Mouse (Mus musculus) stomach, postnatal 0 days (tissue): ENCODE measurements around the gene Pknox2. TPM values are rescaled to one million over a fixed set of nuclear protein-coding genes. Genes with fewer than 3 reads are reported as not detected.
A peak's percentile ranks its signal among the peaks of the same experiment; 100 is the strongest.

Experiments used
- ATAC-seq: fragments of 200-750 bp; cut with Nextera tagmentation; 2 replicates; pipeline ENCODE4 v1.8.0; 2017; ENCODE audit not compliant: low FRiP score, low TSS enrichment
- DNase-seq: peaks from one replicate; pipeline ENCODE4 v3.0.0-alpha.2; 2016; ENCODE audit warnings: low spot score
- H3K27ac ChIP-seq: fragments of 300-500 bp; sonication (generic); replicated peaks from 2 replicates; pipeline ENCODE4 v1.5.1; 2014; ENCODE audit warnings: mild to moderate bottlenecking, control low read depth
- H3K27me3 ChIP-seq: fragments of 300-500 bp; sonication (generic); 2 replicates; pipeline ENCODE4 v1.6.1; 2014; ENCODE audit warnings: low read length; ENCODE audit not compliant: control insufficient read depth, insufficient read depth
- H3K36me3 ChIP-seq: fragments of 300-500 bp; sonication (generic); 2 replicates; pipeline ENCODE4 v1.6.1; 2014; ENCODE audit warnings: low read length, mixed read lengths; ENCODE audit not compliant: control insufficient read depth, insufficient read depth
- H3K4me1 ChIP-seq: fragments of 300-500 bp; sonication (generic); replicated peaks from 2 replicates; pipeline ENCODE4 v1.6.1; 2014; ENCODE audit warnings: antibody characterized with exemption; ENCODE audit not compliant: control insufficient read depth, insufficient read depth
- H3K4me2 ChIP-seq: fragments of 300-500 bp; sonication (generic); replicated peaks from 2 replicates; pipeline ENCODE4 v1.6.1; 2014; ENCODE audit warnings: low read depth, mild to moderate bottlenecking, control low read depth, moderate library complexity
- H3K4me3 ChIP-seq: fragments of 300-500 bp; sonication (generic); 2 replicates; pipeline ENCODE4 v1.5.1; 2014; ENCODE audit warnings: low read depth, low read length, control low read depth
- H3K9ac ChIP-seq: fragments of 300-500 bp; sonication (generic); 2 replicates; pipeline ENCODE4 v1.6.1; 2014; ENCODE audit warnings: mild to moderate bottlenecking, low read length, control low read depth, mixed read lengths
- H3K9me3 ChIP-seq: fragments of 300-500 bp; sonication (generic); 2 replicates; pipeline ENCODE4 v1.6.1; 2016; ENCODE audit warnings: low read length; ENCODE audit not compliant: control insufficient read depth
- CTCF ChIP-seq: IDR thresholded peaks from 2 replicates; pipeline ENCODE4 v1.5.1; 2016; ENCODE audit warnings: antibody characterized with exemption, low read depth, mild to moderate bottlenecking, moderate library complexity
- EP300 ChIP-seq: optimal IDR thresholded peaks from 2 replicates; pipeline ENCODE3; 2016; ENCODE audit warnings: antibody characterized with exemption
- WGBS: fragments of 180-500 bp; shearing (Covaris S2); extraction: QIAGEN DNeasy Blood & Tissue Kit; methylation state at CpG from one replicate; pipeline ENCODE4 v1.1.7; 2014; 5-methylcytosine and 5-hydroxymethylcytosine counted together
- polyA plus RNA-seq: library from polyadenylated mRNA; unstranded; fragments of >200 nt; fragmentation: Nextera tagmentation; extraction: Ambion mirVana; gene quantifications from 2 replicates; pipeline ENCODE4 v1.2.1, GENCODE M21; 2015

The Pknox2 gene
- polyA plus RNA-seq, 1 experiment from 2014 or later, result 2.4 TPM

DNA sequence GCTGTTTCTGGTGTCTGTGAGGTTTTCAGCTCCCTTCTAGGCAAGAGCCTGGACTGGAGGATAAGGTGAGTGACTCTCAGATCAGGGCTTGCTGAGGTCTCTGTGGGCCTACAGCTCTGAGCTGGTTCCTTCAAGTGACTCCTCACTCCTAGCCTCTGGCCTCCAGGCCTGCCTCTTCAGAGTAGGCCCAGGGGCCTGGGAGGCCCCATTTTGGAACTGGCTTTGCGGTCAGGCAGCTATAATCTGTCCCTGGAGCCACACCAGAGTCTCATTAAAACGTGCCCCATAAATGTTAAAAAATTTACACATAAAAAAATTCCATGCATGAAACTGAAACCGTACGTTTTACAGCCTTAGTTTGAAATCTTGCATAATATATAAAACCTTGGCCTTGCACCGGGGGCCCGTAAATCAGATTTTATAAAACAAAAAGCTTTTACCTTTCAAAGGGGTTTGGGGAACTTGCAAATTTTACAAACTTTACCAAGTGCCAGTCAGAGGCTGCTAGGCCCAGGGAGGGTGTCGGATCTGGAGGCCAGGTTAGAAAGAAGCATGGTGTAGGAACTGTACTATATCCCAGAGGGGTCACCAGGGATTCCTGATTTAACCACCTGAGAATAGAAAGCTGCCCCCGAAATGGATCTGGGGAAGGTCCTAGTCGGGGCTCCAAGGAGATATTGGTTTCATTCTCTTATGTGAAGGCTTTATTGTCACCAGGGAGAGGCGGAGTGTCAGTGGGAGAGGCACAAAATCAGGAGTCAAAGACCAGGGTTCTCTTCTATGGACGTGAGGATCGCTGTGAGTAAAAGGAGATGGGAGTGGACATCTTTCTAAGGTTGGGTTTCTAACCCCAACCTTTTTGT is 214.0 kb downstream of the Pknox2 start:
- H3K9me3 ChIP-seq, result no peaks in the 10 kb centered on the region
- 64% methylated on average over 12 of the region's 12 CpGs for WGBS
- H3K27me3 ChIP-seq, result no peaks in the 10 kb centered on the region
- peak; percentile 18; the same call in 1 of the 2 replicates for ATAC-seq
- H3K27ac ChIP-seq, result no peak overlapping the region
- no peak overlapping the region for H3K4me3 ChIP-seq
- no peaks in the 10 kb centered on the region for H3K36me3 ChIP-seq
- no peak overlapping the region for H3K9ac ChIP-seq
- TF ChIP-seq EP300 (no peak), CTCF (no peak)
- no peaks in the 10 kb centered on the region for H3K4me1 ChIP-seq
- no peak overlapping the region for H3K4me2 ChIP-seq
- no peak for DNase-seq

DNA sequence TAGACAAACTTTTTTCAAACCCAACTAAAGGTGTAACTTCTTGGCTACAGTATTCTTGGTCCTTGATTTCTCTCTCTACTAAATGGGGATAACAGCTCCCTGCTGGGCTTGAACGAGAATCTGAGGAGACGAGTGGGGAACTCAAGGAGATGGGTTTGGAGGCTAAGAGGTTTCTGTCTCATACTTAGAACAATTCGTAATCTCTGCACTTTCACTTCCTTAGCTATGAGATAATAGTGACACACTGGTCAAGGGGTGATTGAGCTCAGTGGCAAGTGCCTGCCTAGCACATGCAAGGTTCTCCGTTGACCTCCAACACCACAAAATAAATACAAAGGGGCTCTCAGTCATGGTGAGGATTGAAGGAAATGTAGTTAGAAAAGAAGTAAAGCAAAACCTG is 215.6 kb downstream of the Pknox2 start:
- Histone ChIP-seq H3K4me1 (no peaks in the 10 kb centered on the region), H3K36me3 (no peaks in the 10 kb centered on the region), H3K4me3 (no peak overlapping the region), H3K27me3 (no peaks in the 10 kb centered on the region), H3K9ac (no peak overlapping the region), H3K27ac (no peak overlapping the region), H3K4me2 (no peak overlapping the region), H3K9me3 (no peaks in the 10 kb centered on the region)
- no peak for TF ChIP-seq EP300
- TF ChIP-seq CTCF, result no peak
- no peak for ATAC-seq
- 56% methylated on average over 4 of the region's 4 CpGs for WGBS
- DNase-seq, result no peak

DNA sequence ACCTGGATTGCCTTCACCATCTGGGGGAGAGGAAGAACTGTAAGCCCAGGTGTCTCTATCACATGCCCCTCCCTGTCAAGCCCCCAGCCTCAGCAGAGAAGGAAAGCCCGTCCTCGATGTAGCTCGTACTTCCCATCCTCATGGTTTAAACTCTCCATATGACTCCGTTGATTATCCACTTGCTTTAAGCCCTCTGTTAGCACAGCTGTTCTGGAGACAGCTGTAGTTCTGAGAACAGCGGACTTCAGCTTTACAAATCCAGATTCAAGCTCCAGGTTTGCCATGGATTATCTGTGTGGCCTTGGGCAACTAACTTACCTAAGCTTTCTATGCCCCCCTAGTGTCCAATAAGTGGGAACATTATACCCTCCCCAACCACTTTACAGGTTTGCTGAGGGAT is 223.5 kb downstream of the Pknox2 start:
- H3K27me3 ChIP-seq, result no peaks in the 10 kb centered on the region

DNA sequence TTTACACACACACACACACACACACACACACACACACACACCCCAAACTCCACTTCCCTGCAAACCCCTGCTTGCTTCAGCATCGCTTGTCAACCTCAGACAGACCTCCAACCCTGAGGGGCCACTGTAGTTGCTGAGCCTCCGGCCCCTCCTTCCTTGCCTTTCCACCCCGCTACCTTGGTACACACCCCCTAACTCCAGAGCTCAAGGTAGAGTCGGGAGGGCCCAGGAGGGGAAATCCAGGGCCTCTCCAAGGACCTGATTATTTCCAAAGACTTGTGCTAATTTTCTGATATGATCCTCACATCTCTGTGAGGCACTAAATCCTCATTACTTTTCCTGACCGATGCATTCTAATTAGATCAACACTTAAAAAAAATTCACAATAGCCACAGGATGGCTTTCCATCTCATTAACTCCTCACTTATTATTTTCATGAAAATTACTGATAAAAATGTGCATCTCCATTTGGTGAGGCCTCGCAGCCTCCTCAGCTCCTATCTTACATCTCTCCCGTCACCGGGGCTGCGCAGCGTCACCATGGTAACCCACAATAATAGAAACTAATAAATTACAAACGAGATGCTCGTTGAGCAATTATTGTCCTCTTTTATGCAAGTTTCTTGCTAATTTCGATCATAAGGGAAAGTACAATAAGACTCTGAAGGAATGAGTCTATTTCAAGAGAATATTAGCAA is 225.3 kb downstream of the Pknox2 start:
- H3K4me1 ChIP-seq, result no peaks in the 10 kb centered on the region
- no peak overlapping the region for H3K4me3 ChIP-seq
- H3K27ac ChIP-seq, result no peak overlapping the region
- H3K9me3 ChIP-seq, result no peaks in the 10 kb centered on the region
- no peak overlapping the region for H3K9ac ChIP-seq
- no peak for DNase-seq
- no peaks in the 10 kb centered on the region for H3K36me3 ChIP-seq
- ATAC-seq, result no peak
- TF ChIP-seq EP300 (no peak), CTCF (no peak)
- WGBS, result 77% methylated on average over 13 of the region's 13 CpGs
- no peak overlapping the region for H3K4me2 ChIP-seq
- no peaks in the 10 kb centered on the region for H3K27me3 ChIP-seq

More for the DNA sequence above, 223.5 kb downstream of the Pknox2 start:
- DNase-seq (no peak), ATAC-seq (no peak)
- Histone ChIP-seq H3K4me2 (no peak overlapping the region), H3K4me3 (no peak overlapping the region), H3K36me3 (no peaks in the 10 kb centered on the region), H3K9ac (no peak overlapping the region), H3K9me3 (no peaks in the 10 kb centered on the region), H3K4me1 (no peaks in the 10 kb centered on the region), H3K27ac (no peak overlapping the region)
- TF ChIP-seq EP300, result no peak
- TF ChIP-seq CTCF, result no peak
- WGBS, result 69% methylated on average over 5 of the region's 5 CpGs

DNA sequence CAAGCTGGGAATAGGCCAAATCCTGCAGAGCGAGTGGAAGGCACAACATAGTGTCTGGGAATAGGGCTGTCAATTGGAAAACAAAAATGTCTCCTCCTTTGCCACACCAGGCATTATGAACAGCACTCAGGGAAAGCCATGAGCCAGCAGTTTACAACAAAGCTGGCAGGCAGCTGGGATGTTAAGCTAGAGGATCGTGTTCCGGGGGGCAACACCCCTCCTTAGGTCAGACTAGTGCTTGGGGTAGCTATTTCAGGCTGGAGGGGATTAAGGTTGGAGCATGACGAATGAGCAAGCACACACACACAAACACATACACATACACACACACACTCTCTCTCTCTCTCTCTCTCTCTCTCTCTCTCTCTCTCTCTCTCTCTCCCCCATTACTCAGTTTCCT is 227.7 kb downstream of the Pknox2 start:
- TF ChIP-seq CTCF, result no peak
- no peak for TF ChIP-seq EP300
- no peaks in the 10 kb centered on the region for H3K27me3 ChIP-seq
- 46% methylated on average over 4 of the region's 4 CpGs for WGBS
- H3K36me3 ChIP-seq, result no peaks in the 10 kb centered on the region
- H3K4me2 ChIP-seq, result no peak overlapping the region
- no peak overlapping the region for H3K27ac ChIP-seq
- H3K9me3 ChIP-seq, result no peaks in the 10 kb centered on the region
- no peak overlapping the region for H3K4me3 ChIP-seq
- ATAC-seq (no peak), DNase-seq (no peak)
- H3K4me1 ChIP-seq, result no peaks in the 10 kb centered on the region
- H3K9ac ChIP-seq, result no peak overlapping the region

DNA sequence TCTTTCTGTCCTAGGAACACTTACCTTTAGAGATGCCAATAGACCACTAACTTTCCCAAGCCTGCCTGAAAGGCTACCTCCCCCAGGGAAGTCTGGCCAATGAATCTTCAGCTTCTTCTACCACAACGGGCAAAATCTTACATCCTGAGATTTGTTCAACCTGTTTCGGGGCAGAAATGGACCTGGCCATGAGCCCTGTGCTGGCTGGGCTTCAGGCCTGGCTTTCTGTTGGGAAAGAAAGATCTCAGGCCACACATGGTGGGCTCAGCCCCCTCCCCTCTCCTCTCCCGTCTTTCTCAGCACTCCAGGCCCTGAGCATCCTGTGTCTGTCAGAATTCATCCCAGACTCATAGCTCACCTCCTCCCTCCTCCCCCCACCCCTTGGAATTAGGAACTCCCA is 228.6 kb downstream of the Pknox2 start:
- Histone ChIP-seq H3K27me3 (no peaks in the 10 kb centered on the region), H3K4me2 (no peak overlapping the region), H3K4me3 (no peak overlapping the region), H3K9me3 (no peaks in the 10 kb centered on the region), H3K36me3 (no peaks in the 10 kb centered on the region), H3K4me1 (no peaks in the 10 kb centered on the region), H3K9ac (no peak overlapping the region), H3K27ac (no peak overlapping the region)
- WGBS, result 38% methylated on average over 3 of the region's 3 CpGs
- TF ChIP-seq EP300 (no peak), CTCF (no peak)
- no peak for DNase-seq
- no peak for ATAC-seq
